Mouse (Mus musculus): ENCODE results near the gene Samhd1. TPM values are rescaled to one million over a fixed set of nuclear protein-coding genes. Genes with fewer than 3 reads are reported as not detected.
A peak's percentile ranks its signal among the peaks of the same experiment; 100 is the strongest.

Gene Samhd1
- polyA plus RNA-seq, 1 experiment from 2014 or later, result 14.9 TPM

DNA sequence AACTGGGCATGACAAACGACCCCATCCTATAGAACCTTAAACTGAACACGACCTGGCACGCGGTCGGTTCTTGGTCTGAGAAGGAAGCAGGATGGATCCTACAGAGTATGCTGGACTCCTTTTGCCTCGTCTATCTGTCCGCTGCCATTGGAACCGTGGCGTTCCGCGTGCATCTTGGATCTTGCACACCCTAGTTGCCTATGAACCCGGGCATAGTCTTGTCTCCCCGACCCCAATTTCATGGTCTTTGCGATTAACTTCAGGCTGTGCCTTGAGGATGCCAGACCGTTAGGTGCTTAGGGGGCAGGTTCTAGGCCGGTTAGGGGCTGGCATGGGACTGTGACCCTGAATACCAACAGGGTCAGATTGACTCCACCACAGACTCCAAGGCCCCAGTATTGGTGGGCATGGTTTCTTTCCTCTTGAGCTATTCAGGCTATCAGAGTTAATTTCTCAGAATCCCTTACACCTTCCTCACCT lies 55.3 kb downstream of the Samhd1 start:
- H3K9ac ChIP-seq (ENCODE audit: low read depth, low read length), result peak overlapping the region; percentile 16; the same call in 1 of the 2 replicates
- H3K4me2 ChIP-seq (ENCODE audit: low read depth, low read length), result peak overlapping the region; percentile 66
- WGBS (ENCODE audit: insufficient replicate concordance), result 12% methylated on average over 16 of the region's 16 CpGs
- ATAC-seq (ENCODE audit: low read depth), result no peak
- H3K36me3 ChIP-seq (ENCODE audit: control insufficient read depth, insufficient read depth), result no peaks in the 10 kb centered on the region
- H3K27me3 ChIP-seq (ENCODE audit: control insufficient read depth, insufficient read depth, low read depth, low read length), result peaks cover 58% of the 10 kb centered on the region
- peak overlapping the region; percentile 61 for H3K4me3 ChIP-seq (ENCODE audit: low read depth, low read length)
- H3K9me3 ChIP-seq (replicated peaks; ENCODE audit: control insufficient read depth, low read length), result no peaks in the 10 kb centered on the region
- peaks cover 6% of the 10 kb centered on the region for H3K4me1 ChIP-seq (ENCODE audit: control insufficient read depth, low read depth, low read length)
- H3K27ac ChIP-seq (ENCODE audit: low read length), result no peak overlapping the region

- Histone ChIP-seq H3K4me1 (ENCODE audit: control insufficient read depth, low read depth, low read length) (peaks cover 6% of the 10 kb centered on the region), H3K27ac (ENCODE audit: low read length) (no peak within 1 kb of the TSS; the same call in none of the 2 replicates), H3K27me3 (ENCODE audit: control insufficient read depth, insufficient read depth, low read depth, low read length) (peaks cover 58% of the 10 kb centered on the region), H3K36me3 (ENCODE audit: control insufficient read depth, insufficient read depth) (no peaks in the 10 kb centered on the region), H3K9ac (ENCODE audit: low read depth, low read length) (peak within 1 kb of the TSS; percentile 52), H3K4me2 (ENCODE audit: low read depth, low read length) (peak within 1 kb of the TSS; percentile 66), H3K4me3 (ENCODE audit: low read depth, low read length) (peak within 1 kb of the TSS; percentile 61), H3K9me3 (replicated peaks; ENCODE audit: control insufficient read depth, low read length) (no peaks in the 10 kb centered on the region)
- ATAC-seq (ENCODE audit: low read depth), result peak; percentile 74
- WGBS (ENCODE audit: insufficient replicate concordance), result under 1% methylated on average over 111 of the region's 136 CpGs
These were observed 56.0 kb downstream of the Samhd1 start, which contains the start of gene Soga1 for GRCm38 (mm10) chr2:157078793-157079700. Gene Soga1, minus strand, starts transcription at chr2:157079254.

DNA sequence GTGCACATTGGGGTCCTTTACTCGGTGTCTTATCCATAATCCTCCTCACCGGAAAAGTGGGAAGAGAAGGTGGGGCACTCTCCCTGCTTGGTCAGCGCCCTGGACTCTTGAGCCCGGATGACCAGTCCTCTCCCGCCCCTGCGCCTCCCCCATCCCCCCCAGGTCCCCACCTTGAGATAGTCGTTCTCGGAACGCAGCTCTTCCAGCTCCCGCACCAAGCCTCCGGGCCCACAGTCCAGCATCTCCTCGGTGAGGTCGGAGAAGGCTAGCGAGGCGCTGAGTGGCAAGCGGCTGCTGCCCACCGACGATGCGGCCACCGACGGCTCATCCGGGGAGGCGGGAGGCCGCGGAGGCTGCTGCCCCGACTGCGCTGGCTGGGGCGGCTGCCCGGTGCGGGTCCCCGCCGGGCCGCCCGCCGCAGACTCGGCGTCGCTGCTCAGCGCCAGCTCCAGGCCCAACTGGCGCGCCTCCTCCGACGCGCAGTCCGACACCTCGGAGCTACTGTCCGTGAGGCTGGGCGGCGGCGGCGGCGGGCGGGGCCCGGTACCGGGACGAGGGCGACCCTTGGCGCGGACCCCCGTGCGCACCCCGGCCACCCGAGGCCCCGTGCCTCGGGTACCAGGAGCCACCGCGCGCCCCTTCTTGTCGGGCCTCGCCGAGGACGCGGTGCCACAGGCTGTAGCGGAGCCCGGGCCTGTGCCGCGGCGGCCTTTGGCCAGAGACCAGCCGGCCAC lies 56.8 kb downstream of the Samhd1 start:
- ATAC-seq (ENCODE audit: low read depth), result no peak
- peak overlapping the region; percentile 66 for H3K4me2 ChIP-seq (ENCODE audit: low read depth, low read length)
- peak overlapping the region; percentile 52 for H3K9ac ChIP-seq (ENCODE audit: low read depth, low read length)
- no peaks in the 10 kb centered on the region for H3K36me3 ChIP-seq (ENCODE audit: control insufficient read depth, insufficient read depth)
- peaks cover 6% of the 10 kb centered on the region for H3K4me1 ChIP-seq (ENCODE audit: control insufficient read depth, low read depth, low read length)
- no peak overlapping the region; the same call in none of the 2 replicates for H3K27ac ChIP-seq (ENCODE audit: low read length)
- H3K9me3 ChIP-seq (replicated peaks; ENCODE audit: control insufficient read depth, low read length), result no peaks in the 10 kb centered on the region
- H3K27me3 ChIP-seq (ENCODE audit: control insufficient read depth, insufficient read depth, low read depth, low read length), result peaks cover 58% of the 10 kb centered on the region
- peak overlapping the region; percentile 61 for H3K4me3 ChIP-seq (ENCODE audit: low read depth, low read length)
- 1% methylated on average over 56 of the region's 79 CpGs for WGBS (ENCODE audit: insufficient replicate concordance)

- no peaks in the 10 kb centered on the region for H3K36me3 ChIP-seq (ENCODE audit: control insufficient read depth, insufficient read depth)
These were observed 57.4 kb downstream of the Samhd1 start for GRCm38 (mm10) chr2:157077641-157078058.

GRCm38 (mm10) chr2:157077160-157077559 lies 57.9 kb downstream of the Samhd1 start:
- Histone ChIP-seq H3K4me2 (ENCODE audit: low read depth, low read length) (peak overlapping the region; percentile 66), H3K36me3 (ENCODE audit: control insufficient read depth, insufficient read depth) (no peaks in the 10 kb centered on the region), H3K9ac (ENCODE audit: low read depth, low read length) (no peak overlapping the region; the same call in 1 of the 2 replicates), H3K9me3 (replicated peaks; ENCODE audit: control insufficient read depth, low read length) (no peaks in the 10 kb centered on the region), H3K4me1 (ENCODE audit: control insufficient read depth, low read depth, low read length) (peaks cover 7% of the 10 kb centered on the region), H3K27ac (ENCODE audit: low read length) (no peak overlapping the region), H3K27me3 (ENCODE audit: control insufficient read depth, insufficient read depth, low read depth, low read length) (peaks cover 53% of the 10 kb centered on the region), H3K4me3 (ENCODE audit: low read depth, low read length) (peak overlapping the region; percentile 61)
- ATAC-seq (ENCODE audit: low read depth), result no peak
- WGBS (ENCODE audit: insufficient replicate concordance), result 40% methylated on average over 5 of the region's 5 CpGs

More at GRCm38 (mm10) chr2:157077641-157078058, 57.4 kb downstream of the Samhd1 start:
- Histone ChIP-seq H3K4me1 (ENCODE audit: control insufficient read depth, low read depth, low read length) (peaks cover 6% of the 10 kb centered on the region), H3K4me3 (ENCODE audit: low read depth, low read length) (peak overlapping the region; percentile 61), H3K4me2 (ENCODE audit: low read depth, low read length) (peak overlapping the region; percentile 66), H3K9me3 (replicated peaks; ENCODE audit: control insufficient read depth, low read length) (no peaks in the 10 kb centered on the region), H3K27me3 (ENCODE audit: control insufficient read depth, insufficient read depth, low read depth, low read length) (peaks cover 58% of the 10 kb centered on the region), H3K27ac (ENCODE audit: low read length) (no peak overlapping the region; the same call in 1 of the 2 replicates), H3K9ac (ENCODE audit: low read depth, low read length) (peak overlapping the region; percentile 52)
- 11% methylated on average over 15 of the region's 15 CpGs for WGBS (ENCODE audit: insufficient replicate concordance)
- peak; percentile 42 for ATAC-seq (ENCODE audit: low read depth)

DNA sequence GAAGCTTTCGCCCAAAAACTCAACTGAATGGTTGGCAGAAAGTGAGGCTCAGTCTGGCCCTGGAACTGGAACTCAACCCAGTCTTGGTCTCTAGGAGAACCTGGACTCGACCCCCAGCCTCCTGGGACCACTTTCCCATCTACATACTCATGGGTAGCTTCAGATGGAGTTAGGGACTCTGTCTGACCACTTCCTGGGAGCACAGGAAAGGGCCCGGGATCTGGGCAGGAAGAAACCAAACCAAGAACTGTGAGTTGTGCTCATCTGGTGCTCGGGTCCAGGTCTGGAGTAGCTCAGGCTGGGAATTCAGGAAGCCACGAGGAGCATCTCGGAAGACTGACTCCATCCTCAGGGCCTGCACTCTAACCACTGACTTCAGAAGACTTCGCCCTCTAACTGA lies 58.5 kb downstream of the Samhd1 start:
- peaks cover 13% of the 10 kb centered on the region for H3K4me1 ChIP-seq (ENCODE audit: control insufficient read depth, low read depth, low read length)
- no peak overlapping the region for H3K9ac ChIP-seq (ENCODE audit: low read depth, low read length)
- no peaks in the 10 kb centered on the region for H3K36me3 ChIP-seq (ENCODE audit: control insufficient read depth, insufficient read depth)
- no peak overlapping the region for H3K4me2 ChIP-seq (ENCODE audit: low read depth, low read length)
- no peak overlapping the region for H3K4me3 ChIP-seq (ENCODE audit: low read depth, low read length)
- 58% methylated on average over 7 of the region's 7 CpGs for WGBS (ENCODE audit: insufficient replicate concordance)
- no peak for ATAC-seq (ENCODE audit: low read depth)
- no peaks in the 10 kb centered on the region for H3K9me3 ChIP-seq (replicated peaks; ENCODE audit: control insufficient read depth, low read length)
- no peak overlapping the region for H3K27ac ChIP-seq (ENCODE audit: low read length)
- peaks cover 51% of the 10 kb centered on the region for H3K27me3 ChIP-seq (ENCODE audit: control insufficient read depth, insufficient read depth, low read depth, low read length)

GRCm38 (mm10) chr2:157075685-157076084 lies 59.4 kb downstream of the Samhd1 start:
- ATAC-seq (ENCODE audit: low read depth), result no peak
- Histone ChIP-seq H3K4me3 (ENCODE audit: low read depth, low read length) (no peak overlapping the region), H3K27me3 (ENCODE audit: control insufficient read depth, insufficient read depth, low read depth, low read length) (peaks cover 43% of the 10 kb centered on the region), H3K27ac (ENCODE audit: low read length) (no peak overlapping the region), H3K4me1 (ENCODE audit: control insufficient read depth, low read depth, low read length) (peaks cover 20% of the 10 kb centered on the region), H3K36me3 (ENCODE audit: control insufficient read depth, insufficient read depth) (no peaks in the 10 kb centered on the region), H3K4me2 (ENCODE audit: low read depth, low read length) (no peak overlapping the region), H3K9ac (ENCODE audit: low read depth, low read length) (no peak overlapping the region), H3K9me3 (replicated peaks; ENCODE audit: control insufficient read depth, low read length) (no peaks in the 10 kb centered on the region)
- whole genome bisulfite sequencing (ENCODE audit: insufficient replicate concordance), result 39% methylated on average over 3 of the region's 3 CpGs

DNA sequence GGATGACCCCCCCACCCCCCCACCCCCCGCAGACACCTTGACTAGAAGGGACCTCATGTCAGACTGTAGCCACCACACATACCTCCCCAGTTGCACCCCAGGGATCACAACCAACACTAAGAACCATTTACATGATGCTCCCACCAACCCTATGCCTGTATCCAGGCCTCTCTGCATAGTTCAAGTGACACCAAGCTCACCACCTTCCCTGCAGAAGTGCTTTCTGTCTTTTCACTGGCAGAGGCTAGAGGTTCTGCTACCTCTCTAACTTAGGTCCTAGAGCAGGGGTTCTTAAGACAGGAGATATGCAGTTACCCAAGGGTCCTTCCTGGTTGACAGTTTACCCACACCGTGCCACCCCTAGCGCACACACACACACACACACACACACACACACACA lies 59.8 kb downstream of the Samhd1 start:
- WGBS (ENCODE audit: insufficient replicate concordance), result 76% methylated on average over 3 of the region's 3 CpGs
- Histone ChIP-seq H3K9me3 (replicated peaks; ENCODE audit: control insufficient read depth, low read length) (no peaks in the 10 kb centered on the region), H3K4me3 (ENCODE audit: low read depth, low read length) (no peak overlapping the region), H3K4me1 (ENCODE audit: control insufficient read depth, low read depth, low read length) (peaks cover 20% of the 10 kb centered on the region), H3K36me3 (ENCODE audit: control insufficient read depth, insufficient read depth) (no peaks in the 10 kb centered on the region), H3K4me2 (ENCODE audit: low read depth, low read length) (no peak overlapping the region), H3K9ac (ENCODE audit: low read depth, low read length) (no peak overlapping the region), H3K27me3 (ENCODE audit: control insufficient read depth, insufficient read depth, low read depth, low read length) (peaks cover 38% of the 10 kb centered on the region), H3K27ac (ENCODE audit: low read length) (no peak overlapping the region)
- ATAC-seq (ENCODE audit: low read depth), result no peak
